Mouse (Mus musculus): ENCODE results near the gene Plpp6.

Plpp6 gene

DNA sequence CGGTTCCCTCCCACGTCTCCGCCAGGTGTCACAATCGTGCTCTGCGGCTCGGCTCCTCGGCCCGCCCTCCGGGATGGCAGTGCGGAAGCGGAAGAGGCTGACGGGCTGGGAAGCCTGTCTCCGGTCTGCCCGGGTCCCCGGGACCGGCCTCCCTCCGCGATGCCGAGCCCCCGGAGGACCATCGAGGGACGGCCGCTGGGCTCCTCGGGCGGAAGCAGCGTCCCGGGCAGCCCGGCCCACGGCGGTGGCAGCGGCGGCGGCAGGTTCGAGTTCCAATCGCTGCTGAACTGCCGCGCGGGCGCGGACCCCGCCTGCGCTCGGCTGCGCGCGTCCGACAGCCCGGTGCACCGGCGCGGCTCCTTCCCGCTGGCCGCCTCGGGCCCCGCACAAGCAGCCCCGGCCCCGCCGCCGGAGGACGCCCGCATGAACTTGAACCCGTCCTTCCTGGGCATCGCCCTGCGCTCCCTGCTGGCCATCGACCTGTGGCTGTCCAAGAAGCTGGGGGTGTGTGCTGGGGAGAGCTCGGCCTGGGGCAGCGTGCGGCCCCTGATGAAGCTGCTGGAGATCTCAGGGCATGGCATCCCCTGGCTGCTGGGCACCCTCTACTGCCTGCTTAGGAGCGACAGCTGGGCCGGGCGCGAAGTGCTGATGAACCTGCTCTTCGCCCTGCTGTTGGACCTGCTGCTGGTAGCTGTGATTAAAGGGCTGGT, at the start of gene Plpp6:
Gene Plpp6 (plus strand): TSS at position 112 of the 710 bp plus-strand sequence.
- DNase-seq (ENCODE audit: low read depth) = peak; percentile 83

DNA sequence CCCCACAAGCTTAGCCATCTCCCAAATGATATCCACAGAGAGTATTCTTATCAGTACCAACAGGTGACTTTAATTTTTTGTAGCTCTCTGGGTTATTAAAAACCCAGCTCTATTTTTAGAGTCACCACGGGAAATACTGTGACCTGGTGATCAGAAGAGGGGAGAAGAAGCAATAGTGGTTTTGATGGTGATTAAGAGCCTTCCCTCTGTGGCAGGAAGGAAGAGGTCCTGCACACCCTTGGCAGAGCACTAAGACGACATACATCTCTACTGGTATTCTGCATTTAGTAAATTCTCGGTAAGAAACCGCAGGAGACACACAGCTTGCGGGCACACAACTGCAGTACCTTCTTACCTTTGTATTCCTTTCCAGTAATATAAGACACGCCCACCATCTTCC, 49.2 kb upstream of the Plpp6 start:
- no peak for DNase-seq (ENCODE audit: low read depth)

DNA sequence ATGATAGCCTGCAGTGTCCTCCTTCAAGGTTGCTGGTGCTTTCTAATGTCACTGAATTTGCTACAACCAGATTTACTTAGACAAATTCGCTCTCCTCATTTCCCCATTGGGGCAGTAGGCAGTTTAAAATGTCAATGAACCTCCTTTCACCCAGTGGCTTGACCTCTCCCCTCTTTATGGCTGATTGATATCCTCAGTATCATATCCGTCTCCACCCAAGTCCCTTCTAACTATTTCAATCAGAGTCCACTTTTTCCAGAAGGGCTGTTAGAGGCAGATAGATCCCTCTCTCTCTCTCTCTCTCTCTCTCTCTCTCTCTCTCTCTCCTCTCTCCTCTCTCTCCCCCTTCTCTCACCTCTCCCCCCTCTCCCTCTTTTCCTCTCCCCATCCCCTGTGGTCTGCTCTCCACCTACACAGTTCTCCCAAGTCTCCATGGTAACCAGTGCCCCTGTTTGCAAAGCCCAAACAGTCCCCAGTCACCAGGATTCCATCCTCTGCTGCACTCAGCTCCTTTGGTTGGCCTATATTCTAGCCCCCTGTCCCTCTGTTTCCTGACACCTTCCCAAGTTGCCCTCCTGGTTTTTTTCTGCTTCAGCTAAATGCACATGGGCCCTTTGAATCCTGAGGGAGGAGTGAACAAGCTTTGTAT, 48.0 kb upstream of the Plpp6 start:
- DNase-seq (ENCODE audit: low read depth) = no peak

DNA sequence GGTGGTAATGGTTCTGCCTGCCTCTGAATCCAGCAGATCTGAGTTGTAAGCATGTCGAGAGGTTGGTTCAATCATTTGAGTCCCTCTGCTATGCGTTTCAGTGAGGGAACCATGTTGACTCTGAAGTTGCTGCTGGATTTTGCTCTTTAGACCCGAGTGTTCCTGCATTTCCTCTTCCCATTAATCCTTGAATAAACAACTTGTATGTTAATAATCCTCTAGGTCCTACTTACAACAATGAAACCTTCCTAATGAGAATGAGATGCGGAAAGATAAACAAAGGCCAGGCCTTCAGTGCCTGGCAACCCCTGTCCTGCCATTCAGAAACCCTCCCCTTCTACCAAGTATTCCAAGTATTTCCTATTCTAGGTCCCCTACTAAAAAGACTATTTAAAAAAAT, 47.3 kb upstream of the Plpp6 start:
- DNase-seq (ENCODE audit: low read depth) = no peak

DNA sequence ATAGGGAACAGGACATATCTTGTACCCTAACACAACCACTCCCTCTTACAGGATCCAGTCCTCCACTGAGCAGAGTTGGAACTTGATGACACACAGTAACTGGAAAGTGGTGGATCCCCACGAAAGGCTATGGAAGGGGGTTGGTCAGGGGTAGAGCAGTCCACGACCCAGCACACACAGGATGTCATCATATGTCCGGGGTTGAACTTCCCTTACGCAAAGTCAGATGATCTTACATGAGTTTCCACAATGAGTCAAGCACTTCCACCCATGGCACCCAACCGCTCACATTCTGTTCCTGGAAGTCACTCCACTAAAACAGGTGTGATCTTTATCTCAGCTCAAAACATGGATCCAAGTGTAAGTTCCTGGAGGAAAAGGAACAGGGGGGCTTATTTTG, 45.9 kb upstream of the Plpp6 start:
- no peak for DNase-seq (ENCODE audit: low read depth)

DNA sequence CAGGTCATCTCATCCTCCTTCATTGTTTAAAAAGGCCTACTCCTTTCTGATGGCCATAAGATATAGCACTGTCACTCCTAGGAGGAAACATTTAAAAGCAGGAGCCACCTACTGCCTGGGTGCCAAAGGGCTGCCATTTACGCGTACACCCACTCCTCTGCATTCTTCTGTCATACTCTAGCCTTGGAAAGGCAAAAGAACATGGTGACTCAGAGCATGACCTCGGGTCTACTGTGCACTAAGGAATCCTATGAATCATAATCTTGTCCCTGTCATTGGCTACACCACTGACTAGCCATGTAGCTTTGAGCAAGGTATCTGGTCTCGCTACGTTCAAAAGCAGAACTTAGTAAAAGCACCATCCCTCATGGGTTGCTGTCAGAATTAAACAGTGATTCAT, 37.4 kb upstream of the Plpp6 start:
- no peak for DNase-seq (ENCODE audit: low read depth)

DNA sequence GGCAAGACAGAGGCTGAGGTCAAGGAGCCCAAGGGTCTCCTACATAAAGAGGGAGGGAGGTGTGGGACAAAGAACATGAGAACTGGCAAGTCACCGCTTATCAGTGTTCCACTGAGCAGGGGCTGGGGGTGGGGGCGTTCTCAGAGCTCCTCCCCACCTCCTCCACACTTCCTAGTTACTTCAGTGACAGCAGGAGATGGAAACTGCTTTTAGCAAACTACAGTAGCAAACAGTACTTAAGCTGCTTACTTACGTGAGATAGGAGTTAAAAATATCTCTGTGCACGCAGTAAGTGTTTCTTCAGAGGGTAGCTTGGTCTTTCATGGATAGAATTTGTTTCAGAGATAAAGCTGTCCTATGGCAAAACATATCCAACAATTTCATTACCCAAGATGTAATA, 36.4 kb upstream of the Plpp6 start:
- no peak for DNase-seq (ENCODE audit: low read depth)

DNA sequence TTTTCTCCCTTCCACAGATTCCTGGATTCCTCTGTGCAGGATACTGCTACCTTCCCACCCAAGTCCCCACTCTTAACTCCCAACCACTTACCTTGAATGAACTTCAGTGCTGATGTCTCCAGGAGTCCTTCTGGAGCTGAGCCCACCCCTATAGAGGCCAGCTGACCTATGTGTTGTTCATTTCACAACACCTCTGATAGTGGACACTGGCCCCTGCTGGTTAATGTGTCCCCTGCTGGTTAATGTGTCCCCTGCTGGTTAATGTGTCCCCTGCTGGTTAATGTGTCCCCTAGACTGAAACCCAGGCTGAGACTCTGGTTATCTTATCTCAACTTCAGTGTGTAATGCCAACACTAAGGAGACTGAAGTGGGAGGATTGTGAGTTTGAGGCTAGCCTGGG, 34.7 kb upstream of the Plpp6 start:
- no peak for DNase-seq (ENCODE audit: low read depth)

DNA sequence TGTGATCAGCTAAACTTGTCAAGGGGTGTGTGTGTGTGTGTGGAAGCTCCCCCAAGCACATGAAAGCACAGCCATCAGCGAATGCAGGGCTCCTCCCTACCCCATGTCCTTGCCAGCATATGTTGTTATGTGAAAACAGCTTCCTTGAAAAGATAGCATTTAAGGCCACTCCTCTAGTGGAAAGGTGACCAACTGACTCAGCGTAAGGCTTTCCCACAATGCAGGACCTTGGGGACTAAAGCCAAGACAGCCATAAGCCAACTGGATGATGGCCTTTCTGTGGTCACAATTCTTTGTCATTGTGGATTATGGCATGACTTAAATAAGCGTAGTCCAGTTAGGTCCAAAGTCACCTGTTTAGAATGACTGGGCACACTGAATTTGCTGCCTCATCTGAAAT, 28.9 kb upstream of the Plpp6 start:
- no peak for DNase-seq (ENCODE audit: low read depth)

DNA sequence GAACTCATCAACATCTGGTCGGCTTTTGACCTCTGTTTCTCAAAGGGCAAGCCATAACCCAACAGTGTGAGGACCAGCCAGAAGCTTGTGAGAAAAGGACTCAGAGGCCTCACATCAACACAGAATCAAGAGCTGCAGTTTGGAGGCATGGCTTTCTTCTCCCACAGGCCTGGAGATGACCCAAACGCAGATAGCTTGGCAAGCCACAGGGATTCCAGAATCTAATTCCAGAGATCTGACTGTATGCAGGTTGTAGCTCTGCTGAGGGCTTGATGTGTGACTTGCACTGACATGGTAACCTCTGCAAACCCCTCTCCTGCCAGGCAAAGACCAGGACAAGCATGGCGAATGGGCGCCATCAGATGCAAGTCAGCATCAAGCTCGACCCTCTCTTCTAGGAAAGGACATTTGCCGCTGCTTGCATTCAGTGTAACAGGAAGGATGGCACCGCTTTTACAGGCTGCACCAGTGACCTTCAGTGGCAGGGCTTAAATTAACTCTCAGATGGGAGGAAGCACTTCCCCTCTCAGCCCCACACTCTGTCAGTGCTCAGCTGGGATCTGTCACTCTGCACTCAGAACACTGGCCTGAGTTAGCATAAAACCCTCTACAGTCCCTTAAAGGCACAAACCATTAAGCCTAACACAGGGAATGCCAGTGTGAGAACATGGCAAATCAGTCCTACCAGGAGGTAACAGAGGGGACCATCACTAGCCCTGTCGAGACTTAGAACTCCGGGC, 23.4 kb upstream of the Plpp6 start:
- peak; percentile 19 for DNase-seq (ENCODE audit: low read depth)

DNA sequence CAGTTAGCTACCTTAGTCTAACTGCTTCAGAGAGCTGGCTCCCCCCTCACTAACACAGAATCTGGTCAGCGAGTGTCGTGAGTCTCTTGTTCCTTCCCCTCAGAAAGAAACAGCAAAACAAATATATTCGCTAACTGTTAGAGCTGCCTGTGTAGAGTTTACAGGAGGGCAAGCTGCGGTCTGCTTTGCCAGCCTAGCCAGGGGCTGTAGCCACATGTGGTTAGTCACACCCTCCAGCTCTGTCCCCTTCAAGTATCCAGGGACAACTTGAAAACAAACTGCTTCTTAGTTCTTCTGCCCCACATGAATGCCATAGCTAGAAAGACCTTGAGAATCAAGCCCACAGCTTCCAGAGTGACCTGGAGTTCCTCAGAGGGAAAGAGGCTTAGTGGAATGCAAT, 22.5 kb upstream of the Plpp6 start:
- DNase-seq (ENCODE audit: low read depth) = no peak

DNA sequence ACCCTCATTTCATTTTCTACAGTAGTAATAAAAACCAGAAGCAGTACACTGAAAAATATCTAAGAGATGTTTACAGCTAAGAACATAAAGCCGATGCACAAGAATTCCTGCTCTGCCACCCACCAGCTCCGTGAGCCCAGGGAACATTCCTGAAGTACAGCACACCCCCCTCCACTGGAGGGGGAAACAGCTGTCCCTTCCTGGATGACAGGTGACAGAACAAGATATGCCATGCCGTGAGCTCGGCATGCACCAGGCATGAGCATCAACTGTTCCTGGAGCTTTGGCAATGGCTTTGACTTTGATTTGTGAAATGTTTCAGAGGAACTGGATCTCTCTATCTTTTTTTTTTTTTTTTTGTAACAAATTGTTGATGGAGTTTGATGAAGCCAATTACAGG, 17.0 kb upstream of the Plpp6 start:
- no peak for DNase-seq (ENCODE audit: low read depth)

DNA sequence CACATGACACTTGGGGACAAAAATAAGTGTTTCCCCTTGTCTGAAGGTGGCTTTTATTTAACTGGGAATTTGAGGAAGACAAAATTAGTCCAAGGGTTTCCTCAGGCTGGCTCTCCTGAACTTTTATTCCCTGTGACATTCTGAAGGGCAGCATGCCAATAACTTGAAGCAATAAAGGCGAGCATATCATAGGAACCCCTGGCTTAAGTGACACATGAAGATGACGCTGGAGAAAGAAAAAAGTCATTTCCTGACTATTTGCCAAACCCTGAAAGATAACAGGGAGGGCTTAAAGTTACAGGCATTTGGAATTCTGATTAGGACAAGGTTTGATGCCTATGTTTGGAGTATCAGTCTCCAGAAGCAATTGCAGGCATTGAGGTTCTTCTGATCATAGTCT, 16.4 kb upstream of the Plpp6 start:
- no peak for DNase-seq (ENCODE audit: low read depth)

DNA sequence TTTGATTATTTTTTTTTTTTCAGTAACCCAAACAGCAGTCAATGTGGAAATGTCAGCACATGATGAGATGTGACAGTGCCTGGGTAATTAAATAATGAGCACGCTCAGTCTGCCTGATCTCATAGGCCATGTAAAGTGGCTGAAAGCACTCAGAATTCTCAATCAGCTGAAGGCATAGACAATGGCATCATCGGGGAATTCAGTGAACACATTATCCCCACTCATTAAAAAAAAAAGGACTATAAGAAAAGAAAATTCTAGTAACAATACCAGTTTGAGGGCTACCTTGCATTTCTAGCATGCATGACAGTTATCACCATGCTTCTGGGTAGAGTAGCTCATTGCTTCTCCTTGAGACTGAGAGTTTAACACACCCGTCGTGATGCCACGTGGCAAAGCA, 12.5 kb upstream of the Plpp6 start:
- no peak for DNase-seq (ENCODE audit: low read depth)

DNA sequence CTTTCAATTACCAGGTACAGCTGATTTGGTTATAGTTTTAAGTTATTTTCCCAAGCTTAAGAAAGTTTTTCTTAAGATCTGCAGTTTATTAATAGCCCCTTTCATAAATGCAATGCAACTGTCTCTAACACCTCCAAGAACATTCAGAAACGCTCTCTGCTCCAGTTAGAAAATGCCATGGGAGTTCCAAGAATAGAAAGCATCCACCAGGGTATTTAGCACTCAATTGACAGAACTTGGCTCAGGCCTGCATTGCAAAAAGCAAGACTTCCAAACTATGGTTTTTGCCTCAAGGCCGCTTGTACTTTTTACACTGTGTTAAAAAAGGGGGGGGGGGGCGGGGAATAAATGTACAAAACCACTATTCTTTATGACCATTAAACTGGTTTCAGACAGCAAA, 640 bp upstream of the Plpp6 start:
- peak; percentile 34 for DNase-seq (ENCODE audit: low read depth)

DNA sequence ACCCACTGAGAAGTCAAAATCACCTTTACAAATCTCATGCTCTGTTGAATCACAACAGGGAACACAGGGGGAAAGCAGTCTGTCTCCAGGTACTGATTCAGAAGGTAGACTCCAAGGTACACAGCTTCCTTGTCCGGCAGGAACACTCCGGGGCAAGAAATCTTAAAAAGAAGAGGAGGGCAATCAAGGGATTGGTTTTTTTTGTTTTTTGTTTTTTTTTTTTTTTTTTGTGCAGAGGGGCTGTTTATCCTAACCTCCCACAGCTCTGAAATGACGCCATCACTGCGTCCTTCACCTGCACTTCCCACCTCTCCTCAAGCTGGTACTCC, 276 bp upstream of the Plpp6 start:
- DNase-seq (ENCODE audit: low read depth) = no peak

DNA sequence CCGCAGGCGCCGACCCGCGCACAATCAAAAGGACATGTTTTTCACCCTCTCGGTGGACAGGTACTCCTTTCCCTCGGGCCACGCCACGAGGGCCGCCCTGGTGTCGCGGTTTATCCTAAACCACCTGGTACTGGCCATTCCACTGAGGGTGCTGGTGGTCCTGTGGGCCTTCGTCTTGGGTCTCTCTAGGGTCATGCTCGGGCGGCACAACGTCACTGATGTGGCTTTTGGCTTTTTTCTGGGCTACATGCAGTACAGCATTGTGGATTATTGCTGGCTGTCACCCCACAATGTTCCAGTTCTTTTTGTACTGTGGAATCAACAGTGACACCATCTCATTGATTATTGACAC, 775 bp downstream of the Plpp6 start:
- no peak for DNase-seq (ENCODE audit: low read depth)

DNA sequence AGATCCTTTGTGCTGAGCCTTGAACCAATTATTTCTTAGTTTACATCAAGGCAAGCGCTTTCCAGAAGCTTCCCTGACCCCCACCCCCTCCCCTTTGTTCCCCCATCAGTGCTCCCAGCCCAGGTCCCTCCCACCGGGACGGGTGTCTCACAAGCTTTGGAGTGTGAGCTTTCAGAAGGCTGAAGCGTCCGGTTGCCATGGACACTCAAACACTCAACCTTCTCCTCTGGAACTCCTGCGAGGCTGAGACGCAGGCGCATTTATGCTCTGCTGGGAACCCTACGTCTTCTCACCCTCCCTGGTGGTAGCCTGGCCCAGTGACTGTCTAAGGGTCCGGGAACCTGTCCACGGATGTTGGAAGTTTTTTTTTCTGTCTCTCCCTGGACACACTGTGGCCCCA, 3.9 kb downstream of the Plpp6 start, which contains the start of gene 4430402I18Rik:
Gene 4430402I18Rik (minus strand): TSS at position 149 of the 400 bp plus-strand sequence.
- no peak for DNase-seq (ENCODE audit: low read depth)

DNA sequence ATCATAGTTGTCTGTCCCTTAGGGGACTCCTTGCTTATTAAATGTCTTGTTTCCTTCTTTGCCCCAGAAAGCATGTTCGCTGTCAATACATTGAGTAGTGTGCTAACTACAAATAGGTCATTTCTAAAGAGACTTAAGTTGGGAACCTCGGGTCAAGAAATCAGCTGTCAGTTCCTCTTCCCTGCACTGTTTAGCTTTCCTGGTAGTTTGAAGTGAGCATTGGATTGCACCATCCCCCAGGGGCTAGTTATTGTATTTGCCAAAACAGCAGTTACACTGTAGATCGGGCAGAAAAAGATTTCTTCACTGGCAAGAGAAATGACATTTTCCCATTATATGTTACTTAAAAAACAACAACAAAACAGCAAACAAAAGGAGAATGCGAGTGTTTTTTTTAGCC, 4.4 kb downstream of the Plpp6 start:
- DNase-seq (ENCODE audit: low read depth) = no peak

DNA sequence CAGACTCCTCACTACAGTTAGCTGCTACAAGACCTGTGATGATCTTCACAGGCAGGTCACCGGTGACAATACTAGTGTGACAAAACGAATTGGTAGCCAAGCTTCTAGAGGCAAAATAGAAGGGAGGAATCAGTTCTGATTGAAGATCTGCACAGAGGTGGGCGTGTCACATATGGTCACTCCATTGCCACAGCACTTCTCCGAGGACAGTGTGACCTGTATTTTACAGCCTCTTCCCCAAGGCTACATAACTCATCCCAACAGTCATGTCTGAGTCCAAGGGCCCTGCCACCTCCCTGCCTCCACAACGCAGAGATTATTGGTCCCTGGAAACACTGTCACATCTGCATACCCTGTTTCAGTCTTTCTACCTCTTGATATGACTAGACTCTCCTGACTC, 5.5 kb downstream of the Plpp6 start:
- DNase-seq (ENCODE audit: low read depth) = no peak

DNA sequence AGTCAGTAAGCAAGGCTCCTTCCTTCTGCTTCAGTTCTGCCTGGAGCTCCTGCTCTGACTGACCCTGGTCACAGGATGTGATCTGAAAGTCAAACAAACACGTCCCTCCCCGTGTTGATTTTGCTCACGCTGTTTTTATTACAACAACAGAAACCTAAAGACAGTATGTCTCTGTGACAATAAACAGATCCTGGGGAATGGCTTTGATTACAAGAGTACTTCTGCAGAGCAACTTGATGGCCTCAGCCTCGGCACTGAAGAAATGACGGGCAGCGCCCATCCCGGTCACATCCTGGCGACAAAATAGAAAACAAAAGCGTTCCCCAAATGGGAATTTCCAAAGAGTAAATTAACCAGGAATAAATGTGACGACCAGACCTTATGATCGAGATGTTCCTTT, 6.5 kb downstream of the Plpp6 start:
- no peak for DNase-seq (ENCODE audit: low read depth)

DNA sequence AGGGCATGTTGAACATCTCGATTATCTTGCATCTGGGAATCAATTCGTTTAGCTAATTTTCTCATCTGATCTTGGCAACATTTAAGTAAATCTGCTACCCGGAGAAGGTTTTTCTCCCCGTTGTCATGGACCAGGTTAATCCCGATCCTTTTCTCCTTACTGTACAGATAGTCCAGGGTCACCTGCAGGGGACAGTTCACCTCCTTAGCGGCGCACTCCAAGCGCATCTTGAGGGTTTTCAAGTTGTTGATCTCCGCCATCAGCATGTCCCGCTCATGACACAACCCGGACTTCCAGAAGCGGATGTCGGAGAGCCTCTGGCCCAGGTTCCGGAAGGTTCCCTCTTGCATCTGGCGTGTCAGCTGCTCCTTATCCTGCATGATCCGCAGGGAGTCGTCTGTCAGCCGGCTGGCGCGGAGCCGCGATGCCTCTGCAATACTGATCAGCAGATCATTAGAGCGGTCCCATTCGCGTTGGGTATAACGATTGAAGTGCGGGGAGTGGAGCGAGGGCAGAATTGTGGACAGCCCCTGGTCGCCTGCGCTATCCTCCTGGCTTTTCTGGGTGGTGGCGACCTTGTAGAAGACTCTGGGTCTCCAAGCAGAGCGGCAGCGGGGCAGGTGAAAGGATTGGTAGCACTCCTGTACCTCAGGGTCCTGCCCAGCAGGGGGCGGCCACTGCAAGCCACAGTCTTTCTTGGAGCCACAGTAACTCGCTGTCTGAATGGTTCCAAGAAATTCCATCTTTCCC, 11.3 kb downstream of the Plpp6 start:
- peak; percentile 80 for DNase-seq (ENCODE audit: low read depth)

DNA sequence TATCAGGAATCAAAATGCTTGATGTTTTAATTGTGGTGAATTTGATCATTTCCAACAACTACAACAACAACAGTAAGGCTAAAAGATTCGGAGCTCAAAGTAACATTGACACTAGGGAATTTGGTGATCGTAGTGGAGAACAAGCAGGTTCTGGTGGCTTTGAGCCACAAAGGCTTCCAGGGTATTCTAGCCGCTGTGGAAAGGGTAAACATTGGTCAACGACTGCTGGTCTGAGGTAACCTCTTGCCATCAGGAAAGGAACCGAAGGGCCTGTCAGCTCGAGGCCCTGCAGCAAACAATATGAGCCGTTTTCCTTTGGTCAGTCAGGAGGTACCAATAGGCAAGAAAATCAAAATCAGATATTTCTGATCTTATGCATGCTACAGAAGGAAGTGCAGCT, 18.9 kb downstream of the Plpp6 start:
- no peak for DNase-seq (ENCODE audit: low read depth)

Data from NIH3T3 (cell line).